Mouse (Mus musculus) brain, embryonic 14.5 days (tissue): ENCODE measurements around the gene Lrrc32.

Source experiments
- CTCF ChIP-seq: fragments of 200-500 bp; IDR thresholded peaks from 2 replicates; pipeline ENCODE4 v1.5.1; 2012; ENCODE audit warnings: inconsistent platforms, mild to moderate bottlenecking, moderate library complexity, borderline replicate concordance; ENCODE audit not compliant: insufficient read depth, insufficient read length; ENCODE audit errors: extremely low read depth
- POLR2A ChIP-seq: fragments of 200-500 bp; IDR thresholded peaks from 2 replicates; pipeline ENCODE4 v1.6.1; 2012; ENCODE audit warnings: mild to moderate bottlenecking, inconsistent platforms, borderline replicate concordance; ENCODE audit not compliant: poor library complexity, insufficient read depth, insufficient read length, severe bottlenecking; ENCODE audit errors: extremely low read depth

- TF ChIP-seq CTCF (no peak), POLR2A (no peak)
Measured at GRCm38 (mm10) chr7:98534432-98534855, 45.4 kb downstream of the Lrrc32 start.
